Mouse (Mus musculus) cerebellum, adult 18-20 months (tissue): ENCODE data around the gene Fhod1.
A peak's percentile ranks its signal among the peaks of the same experiment; 100 is the strongest.

ENCODE experiments used
- DNase-seq, 2 experiments: peaks; one replicate each; pipeline ENCODE4 v3.0.0; 2021

Gene Fhod1

GRCm38 (mm10) chr8:105347428-105348221 lies at the start of gene Fhod1:
Fhod1 (minus strand) TSS chr8:105347953.
- DNase-seq = peak; percentile 92 to 96

- DNase-seq = no peak
Observed at GRCm38 (mm10) chr8:105393915-105394314, 46.2 kb upstream of the Fhod1 start.

- DNase-seq = no peak
Observed at GRCm38 (mm10) chr8:105393089-105393787, 45.5 kb upstream of the Fhod1 start.

- DNase-seq = no peak
Observed at GRCm38 (mm10) chr8:105389096-105389495, 41.3 kb upstream of the Fhod1 start.

GRCm38 (mm10) chr8:105387151-105387550 lies 39.4 kb upstream of the Fhod1 start:
- peak in 1 of 2 experiments; percentile 34 for DNase-seq

- DNase-seq = no peak
Observed at GRCm38 (mm10) chr8:105384070-105384469, 36.3 kb upstream of the Fhod1 start.

GRCm38 (mm10) chr8:105380308-105380707 lies 32.6 kb upstream of the Fhod1 start:
- DNase-seq = no peak

- DNase-seq = peak in 1 of 2 experiments; percentile 46
Observed at GRCm38 (mm10) chr8:105378673-105379072, 30.9 kb upstream of the Fhod1 start.

- no peak for DNase-seq
Observed at GRCm38 (mm10) chr8:105374513-105374966, 26.8 kb upstream of the Fhod1 start.

- no peak for DNase-seq
Observed at GRCm38 (mm10) chr8:105373032-105373431, 25.3 kb upstream of the Fhod1 start, which contains the start of gene Plekhg4. Plekhg4 (plus strand) TSS chr8:105373274.

- DNase-seq = peak; percentile 40 to 43
Observed at GRCm38 (mm10) chr8:105372473-105372872, 24.7 kb upstream of the Fhod1 start.

GRCm38 (mm10) chr8:105367107-105367506 lies 19.4 kb upstream of the Fhod1 start:
- no peak for DNase-seq

- no peak for DNase-seq
Observed at GRCm38 (mm10) chr8:105361751-105362702, 14.3 kb upstream of the Fhod1 start.

GRCm38 (mm10) chr8:105359646-105360045 lies 11.9 kb upstream of the Fhod1 start:
- DNase-seq = no peak

- DNase-seq = no peak
Observed at GRCm38 (mm10) chr8:105359208-105359607, 11.5 kb upstream of the Fhod1 start.

GRCm38 (mm10) chr8:105356681-105357080 lies 8.9 kb upstream of the Fhod1 start:
- no peak for DNase-seq

GRCm38 (mm10) chr8:105355179-105356024 lies 7.6 kb upstream of the Fhod1 start:
- no peak for DNase-seq

GRCm38 (mm10) chr8:105354549-105354948 lies 6.8 kb upstream of the Fhod1 start:
- DNase-seq = no peak

- DNase-seq = peak; percentile 65 to 70
Observed at GRCm38 (mm10) chr8:105353583-105354135, 5.9 kb upstream of the Fhod1 start.

GRCm38 (mm10) chr8:105350186-105350585 lies 2.4 kb upstream of the Fhod1 start:
- DNase-seq = no peak

GRCm38 (mm10) chr8:105349096-105349771 lies 1.5 kb upstream of the Fhod1 start:
- DNase-seq = peak; percentile 63 to 75
